Mouse (Mus musculus) hindbrain, embryonic 10.5 days (tissue): ENCODE measurements around the gene Tbc1d22a. TPM values are rescaled to one million over a fixed set of nuclear protein-coding genes. Genes with fewer than 3 reads are reported as not detected.
"Not testable (repeated sequence)": the region's sequence is repeated elsewhere in the genome, so short reads cannot be mapped to it uniquely, and the experiment has no call there.

ENCODE experiments used
- DNase-seq: peaks from one replicate; pipeline ENCODE4 v3.0.0-alpha.2; 2017; ENCODE audit warnings: low spot score
- H3K27ac ChIP-seq: fragments of 300-500 bp; sonication (generic); 2 replicates; pipeline ENCODE4 v1.5.1; 2016; ENCODE audit warnings: mild to moderate bottlenecking, moderate library complexity
- H3K27me3 ChIP-seq: fragments of 300-500 bp; sonication (generic); 2 replicates; pipeline ENCODE4 v1.6.1; 2016; ENCODE audit warnings: mild to moderate bottlenecking; ENCODE audit not compliant: poor library complexity, insufficient read depth, severe bottlenecking
- H3K36me3 ChIP-seq: fragments of 300-500 bp; sonication (generic); 2 replicates; pipeline ENCODE4 v1.6.1; 2016; ENCODE audit warnings: mild to moderate bottlenecking, moderate library complexity
- H3K4me1 ChIP-seq: fragments of 300-500 bp; sonication (generic); replicated peaks from 2 replicates; pipeline ENCODE4 v1.6.1; 2016; ENCODE audit warnings: mild to moderate bottlenecking
- H3K4me3 ChIP-seq: fragments of 300-500 bp; sonication (generic); 2 replicates; pipeline ENCODE4 v1.5.1; 2016; ENCODE audit warnings: mild to moderate bottlenecking, moderate library complexity
- H3K9me3 ChIP-seq: fragments of 300-500 bp; sonication (generic); 2 replicates; pipeline ENCODE4 v1.6.1; 2016; ENCODE audit warnings: mild to moderate bottlenecking, moderate library complexity
- WGBS: fragments of 180-500 bp; shearing (Covaris S2); methylation state at CpG from one replicate; pipeline ENCODE4 v1.1.7; 2016; 5-methylcytosine and 5-hydroxymethylcytosine counted together
- polyA plus RNA-seq: library from polyadenylated mRNA; unstranded; fragments of >200 nt; fragmentation: Nextera tagmentation; extraction: Ambion mirVana; gene quantifications from 2 replicates; pipeline ENCODE4 v1.2.1, GENCODE M21; 2016

Tbc1d22a gene
- polyA plus RNA-seq, 1 experiment from 2014 or later: 13.4 TPM

DNA sequence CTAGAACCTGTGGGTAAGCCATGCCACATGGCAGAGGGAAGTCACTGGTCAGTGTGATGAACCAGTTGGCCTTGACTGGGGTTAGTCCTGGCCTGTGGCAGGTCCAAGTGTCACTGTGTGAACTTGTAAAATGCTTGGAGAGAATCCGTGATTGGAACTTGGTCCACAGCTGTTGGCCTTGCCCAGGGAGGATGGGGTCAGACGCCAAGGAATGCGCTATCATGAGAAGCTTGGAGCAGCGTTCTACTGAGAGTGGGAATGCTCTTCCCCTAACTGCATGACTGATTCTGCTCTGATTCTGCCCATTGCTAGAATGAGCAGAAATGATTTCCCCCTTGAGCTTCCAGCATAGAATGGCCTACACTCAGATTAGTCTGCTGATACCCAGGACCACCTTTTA is 6.5 kb downstream of the Tbc1d22a start:
- DNase-seq: no peak
- WGBS: 85% methylated on average over 4 of the region's 4 CpGs
- 0 out of 2 replicates have a peak, but pooled peaks cover 3% of the 10 kb centered on the region for H3K36me3 ChIP-seq
- 0 out of 2 replicates have a peak, but pooled peaks cover 13% of the 10 kb centered on the region for H3K4me1 ChIP-seq
- 0 out of 2 replicates have a peak, but pooled peaks cover 4% of the 10 kb centered on the region for H3K9me3 ChIP-seq
- no peak overlapping the region for H3K4me3 ChIP-seq
- no peaks in the 10 kb centered on the region for H3K27me3 ChIP-seq
- no peak overlapping the region for H3K27ac ChIP-seq

DNA sequence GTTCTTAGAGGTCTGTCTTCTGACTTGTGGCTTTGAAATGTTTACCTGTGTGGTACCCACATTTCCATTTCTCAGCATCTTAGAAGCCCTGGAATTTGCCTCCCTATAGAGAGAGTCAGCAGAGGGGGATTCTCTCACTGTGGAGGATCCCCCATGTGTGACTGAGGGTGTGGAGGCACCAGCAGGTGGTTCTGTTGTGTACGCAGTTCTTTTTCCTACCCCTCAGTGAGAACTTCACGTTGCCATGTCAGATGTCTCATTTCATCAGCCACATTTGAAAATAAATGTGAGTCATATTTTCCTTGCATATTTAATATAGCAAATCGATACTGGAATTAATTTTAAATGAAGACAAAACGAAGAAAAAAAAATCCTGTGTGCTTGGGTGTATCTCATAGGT is 7.1 kb downstream of the Tbc1d22a start:
- no peak for DNase-seq
- no peaks in the 10 kb centered on the region for H3K27me3 ChIP-seq
- no peak overlapping the region for H3K27ac ChIP-seq
- 0 out of 2 replicates have a peak, but pooled peaks cover 13% of the 10 kb centered on the region for H3K4me1 ChIP-seq
- 77% methylated on average over 4 of the region's 4 CpGs for WGBS
- H3K9me3 ChIP-seq: 0 out of 2 replicates have a peak, but pooled peaks cover 4% of the 10 kb centered on the region
- no peak overlapping the region for H3K4me3 ChIP-seq
- 0 out of 2 replicates have a peak, but pooled peaks cover 3% of the 10 kb centered on the region for H3K36me3 ChIP-seq

DNA sequence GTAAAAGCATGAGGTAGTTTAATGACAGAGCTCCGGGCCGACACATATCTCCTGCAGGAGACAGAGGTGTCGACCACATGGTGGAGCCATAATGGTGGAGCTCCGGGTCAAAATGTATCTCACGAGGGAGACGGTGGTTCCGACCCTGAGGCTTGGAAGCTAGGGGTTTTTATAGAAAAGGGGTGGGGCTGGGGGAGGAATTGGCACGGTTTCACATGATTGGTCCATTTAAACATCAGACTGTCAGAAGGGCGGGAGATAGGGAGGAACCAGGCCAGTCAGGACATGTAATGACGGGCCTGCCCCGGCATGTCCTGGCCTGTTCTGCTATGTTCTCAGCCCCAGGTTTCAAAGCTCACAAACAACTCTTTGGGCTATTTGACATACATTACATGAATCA is 7.6 kb downstream of the Tbc1d22a start:
- not testable (repeated sequence) for H3K27ac ChIP-seq, H3K9me3 ChIP-seq, H3K4me3 ChIP-seq, H3K27me3 ChIP-seq, H3K36me3 ChIP-seq, DNase-seq
- H3K4me1 ChIP-seq: 0 out of 2 replicates have a peak, but pooled peaks cover 13% of the 10 kb centered on the region
- 88% methylated on average over 11 of the region's 11 CpGs for WGBS

DNA sequence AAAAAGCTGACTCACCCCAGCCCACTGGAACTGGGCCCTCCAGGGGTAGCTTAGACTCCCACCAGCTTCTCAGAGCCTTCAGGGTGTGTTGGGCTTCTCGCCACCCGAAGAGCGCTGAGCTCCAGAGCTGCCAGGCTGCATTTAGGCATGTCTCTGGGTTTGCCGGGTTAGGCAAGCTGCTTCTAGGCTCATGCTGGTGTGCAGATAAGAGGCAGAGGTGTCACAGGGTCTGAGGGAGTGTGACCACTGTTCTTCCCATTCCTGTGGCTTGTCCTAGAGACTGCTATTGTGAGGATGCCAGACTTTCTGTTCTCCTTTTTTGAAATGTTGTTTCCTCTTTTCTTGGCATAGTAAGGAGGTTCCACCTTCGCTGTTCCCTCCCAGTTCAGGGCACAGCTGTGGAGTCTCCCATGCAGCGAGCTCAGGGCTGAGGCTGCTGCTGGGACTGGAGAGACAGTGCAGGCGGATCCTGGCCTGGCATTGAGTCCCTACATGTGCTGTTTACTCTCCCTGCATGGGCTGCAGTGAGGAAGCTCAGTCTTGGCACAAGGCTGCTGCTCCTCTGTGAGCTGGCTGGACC is 10.8 kb downstream of the Tbc1d22a start:
- DNase-seq: no peak
- 88% methylated on average over 7 of the region's 7 CpGs for WGBS
- H3K4me3 ChIP-seq: no peak overlapping the region
- H3K27me3 ChIP-seq: no peaks in the 10 kb centered on the region
- 0 out of 2 replicates have a peak, but pooled peaks cover 4% of the 10 kb centered on the region for H3K9me3 ChIP-seq
- 0 out of 2 replicates have a peak, but pooled peaks cover 3% of the 10 kb centered on the region for H3K36me3 ChIP-seq
- 0 out of 2 replicates have a peak, but pooled peaks cover 6% of the 10 kb centered on the region for H3K4me1 ChIP-seq
- no peak overlapping the region for H3K27ac ChIP-seq

DNA sequence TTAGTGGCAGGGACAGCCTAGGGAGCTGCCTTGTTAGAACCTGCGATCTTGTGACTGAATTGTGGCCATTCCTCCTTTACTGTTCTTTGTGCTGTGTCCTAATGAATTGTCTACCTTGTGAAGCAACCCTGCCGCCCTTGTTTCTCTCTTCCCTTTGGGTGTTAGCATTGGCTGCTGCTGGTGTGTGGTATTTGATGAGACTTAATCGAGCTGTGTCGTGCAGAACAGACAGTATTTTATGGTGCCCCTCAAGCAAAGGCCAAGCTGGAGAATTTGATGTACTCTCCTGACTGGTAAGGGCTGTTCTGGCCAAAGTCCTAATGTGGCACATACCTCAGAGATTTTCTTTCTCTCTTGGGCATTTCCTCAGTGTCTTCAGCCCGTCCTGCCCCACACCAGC is 12.0 kb downstream of the Tbc1d22a start:
- H3K9me3 ChIP-seq: 0 out of 2 replicates have a peak, but pooled peaks cover 4% of the 10 kb centered on the region
- H3K27me3 ChIP-seq: no peaks in the 10 kb centered on the region
- H3K36me3 ChIP-seq: 0 out of 2 replicates have a peak, but pooled peaks cover 3% of the 10 kb centered on the region
- no peak overlapping the region for H3K4me3 ChIP-seq
- no peaks in the 10 kb centered on the region for H3K4me1 ChIP-seq
- no peak for DNase-seq
- 90% methylated on average over 5 of the region's 5 CpGs for WGBS
- no peak overlapping the region for H3K27ac ChIP-seq

DNA sequence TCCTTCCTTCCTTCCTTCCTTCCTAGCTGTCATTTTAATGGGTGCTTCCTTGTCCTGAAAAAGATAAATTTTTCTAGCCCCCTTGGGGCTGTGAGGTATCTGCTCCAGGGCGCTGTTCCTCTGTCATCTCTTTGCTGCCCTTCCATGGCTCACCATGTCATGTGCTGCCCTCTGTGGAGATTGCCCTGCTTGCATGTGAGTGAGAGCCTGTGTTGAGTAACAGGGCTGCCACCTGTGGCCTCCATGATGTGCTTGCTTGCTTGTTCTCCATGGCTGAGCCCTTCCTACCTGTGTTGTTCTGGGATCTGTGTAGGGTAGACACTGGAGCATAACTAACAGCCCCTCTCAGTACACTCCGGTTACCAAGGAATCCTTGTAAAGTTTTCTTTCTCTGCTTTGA is 12.7 kb downstream of the Tbc1d22a start:
- WGBS: 82% methylated on average over 2 of the region's 2 CpGs

DNA sequence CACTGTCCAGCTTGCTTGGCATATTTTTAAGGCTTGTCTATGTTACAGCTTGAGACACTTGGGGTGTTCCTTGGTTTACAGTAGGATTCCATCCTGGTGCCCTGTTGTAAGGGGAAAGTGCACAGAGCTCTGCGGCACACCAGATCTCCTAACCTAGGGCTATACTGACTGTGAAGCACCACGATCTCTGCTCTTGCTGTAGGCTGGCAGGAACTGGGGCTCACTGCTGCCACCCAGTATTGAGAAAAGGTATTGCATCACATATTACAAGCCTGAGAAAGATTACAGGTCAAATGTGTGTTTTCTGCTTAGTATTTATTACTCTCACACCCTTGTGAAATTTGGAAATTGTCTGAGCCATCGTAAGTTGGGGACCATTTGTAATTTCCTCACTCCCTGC is 13.9 kb downstream of the Tbc1d22a start:
- Histone ChIP-seq H3K9me3 (0 out of 2 replicates have a peak, but pooled peaks cover 4% of the 10 kb centered on the region), H3K4me1 (0 out of 2 replicates have a peak, but pooled peaks cover 3% of the 10 kb centered on the region), H3K27me3 (no peaks in the 10 kb centered on the region), H3K27ac (no peak overlapping the region), H3K4me3 (no peak overlapping the region), H3K36me3 (0 out of 2 replicates have a peak, but pooled peaks cover 3% of the 10 kb centered on the region)
- peak; percentile 30 for DNase-seq
- 56% methylated on average over 3 of the region's 3 CpGs for WGBS

More for the DNA sequence above, 12.7 kb downstream of the Tbc1d22a start:
- Histone ChIP-seq H3K4me1 (0 out of 2 replicates have a peak, but pooled peaks cover under 1% of the 10 kb centered on the region), H3K4me3 (no peak overlapping the region), H3K9me3 (0 out of 2 replicates have a peak, but pooled peaks cover 4% of the 10 kb centered on the region), H3K36me3 (0 out of 2 replicates have a peak, but pooled peaks cover 3% of the 10 kb centered on the region), H3K27me3 (no peaks in the 10 kb centered on the region), H3K27ac (no peak overlapping the region)
- no peak for DNase-seq

DNA sequence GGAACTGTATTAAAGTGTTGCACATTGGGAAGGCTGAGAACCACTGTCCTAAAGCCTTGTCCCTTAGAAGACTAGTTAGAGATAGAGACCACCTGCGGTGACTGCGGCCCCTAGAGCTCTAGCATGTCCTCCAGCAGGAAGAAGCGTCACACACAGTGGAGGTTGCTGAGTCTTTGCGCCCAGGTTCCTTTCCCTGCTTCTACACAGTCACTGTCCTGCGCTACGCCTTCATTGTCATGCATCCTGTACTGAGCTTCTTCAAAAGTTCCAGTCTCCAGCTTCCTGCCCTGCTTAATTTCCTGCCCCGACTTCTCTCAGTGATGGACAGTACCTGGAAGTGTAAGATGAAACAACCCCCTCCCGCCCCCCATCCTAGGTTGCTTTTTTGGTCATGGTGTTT is 14.8 kb downstream of the Tbc1d22a start:
- no peak overlapping the region for H3K27ac ChIP-seq
- no peak overlapping the region for H3K4me3 ChIP-seq
- 86% methylated on average over 8 of the region's 8 CpGs for WGBS
- 0 out of 2 replicates have a peak, but pooled peaks cover 3% of the 10 kb centered on the region for H3K36me3 ChIP-seq
- no peaks in the 10 kb centered on the region for H3K27me3 ChIP-seq
- H3K9me3 ChIP-seq: no peaks in the 10 kb centered on the region
- no peak for DNase-seq
- H3K4me1 ChIP-seq: 0 out of 2 replicates have a peak, but pooled peaks cover 3% of the 10 kb centered on the region

DNA sequence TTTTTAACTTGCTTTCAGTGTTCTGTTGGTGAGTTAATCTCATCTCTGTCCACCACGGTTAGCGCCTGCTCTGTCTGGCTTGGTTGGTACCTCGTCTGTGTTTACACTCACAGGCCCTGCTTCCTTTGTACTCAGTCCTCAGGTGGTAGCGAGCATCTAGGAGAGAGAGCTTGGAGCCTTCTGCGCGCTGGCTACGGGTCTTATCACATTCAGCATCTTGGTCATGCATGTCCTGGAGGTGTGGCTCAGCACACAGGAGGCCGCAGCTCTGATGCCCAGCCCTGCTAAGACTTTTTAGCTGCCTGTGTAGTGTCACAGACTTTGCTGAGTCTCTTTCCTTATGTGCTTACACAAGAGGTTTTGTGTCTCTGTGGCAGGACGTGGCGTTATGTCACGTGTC is 15.4 kb downstream of the Tbc1d22a start:
- H3K27ac ChIP-seq: no peak overlapping the region
- DNase-seq: no peak
- H3K9me3 ChIP-seq: no peaks in the 10 kb centered on the region
- H3K4me1 ChIP-seq: 0 out of 2 replicates have a peak, but pooled peaks cover 3% of the 10 kb centered on the region
- no peak overlapping the region for H3K4me3 ChIP-seq
- no peaks in the 10 kb centered on the region for H3K36me3 ChIP-seq
- 82% methylated on average over 11 of the region's 11 CpGs for WGBS
- no peaks in the 10 kb centered on the region for H3K27me3 ChIP-seq

DNA sequence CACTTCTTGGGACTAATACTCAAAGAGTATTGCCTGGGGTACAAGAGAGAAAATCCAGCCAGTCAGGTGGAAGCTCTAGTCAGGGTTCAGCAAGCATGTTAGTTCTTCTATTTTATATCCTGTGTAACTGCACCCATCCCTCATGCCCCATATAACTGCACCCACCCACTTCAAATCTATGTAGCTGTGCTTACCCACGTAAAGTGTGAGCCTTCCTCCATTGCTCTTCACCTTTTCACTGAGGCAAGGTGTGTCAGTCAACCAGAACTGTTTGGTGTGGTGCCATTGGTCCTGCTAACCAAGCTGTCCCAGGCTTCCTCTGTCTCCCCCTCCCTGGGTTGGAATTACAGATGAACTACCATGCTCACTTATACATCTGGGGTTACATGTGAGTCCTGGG is 16.9 kb downstream of the Tbc1d22a start:
- H3K4me3 ChIP-seq: no peak overlapping the region
- H3K9me3 ChIP-seq: no peaks in the 10 kb centered on the region
- H3K36me3 ChIP-seq: peaks cover 6% of the 10 kb centered on the region
- H3K4me1 ChIP-seq: 0 out of 2 replicates have a peak, but pooled peaks cover 3% of the 10 kb centered on the region
- H3K27ac ChIP-seq: no peak overlapping the region
- WGBS: 94% methylated on average over 1 of the region's 1 CpGs
- no peaks in the 10 kb centered on the region for H3K27me3 ChIP-seq
- no peak for DNase-seq

DNA sequence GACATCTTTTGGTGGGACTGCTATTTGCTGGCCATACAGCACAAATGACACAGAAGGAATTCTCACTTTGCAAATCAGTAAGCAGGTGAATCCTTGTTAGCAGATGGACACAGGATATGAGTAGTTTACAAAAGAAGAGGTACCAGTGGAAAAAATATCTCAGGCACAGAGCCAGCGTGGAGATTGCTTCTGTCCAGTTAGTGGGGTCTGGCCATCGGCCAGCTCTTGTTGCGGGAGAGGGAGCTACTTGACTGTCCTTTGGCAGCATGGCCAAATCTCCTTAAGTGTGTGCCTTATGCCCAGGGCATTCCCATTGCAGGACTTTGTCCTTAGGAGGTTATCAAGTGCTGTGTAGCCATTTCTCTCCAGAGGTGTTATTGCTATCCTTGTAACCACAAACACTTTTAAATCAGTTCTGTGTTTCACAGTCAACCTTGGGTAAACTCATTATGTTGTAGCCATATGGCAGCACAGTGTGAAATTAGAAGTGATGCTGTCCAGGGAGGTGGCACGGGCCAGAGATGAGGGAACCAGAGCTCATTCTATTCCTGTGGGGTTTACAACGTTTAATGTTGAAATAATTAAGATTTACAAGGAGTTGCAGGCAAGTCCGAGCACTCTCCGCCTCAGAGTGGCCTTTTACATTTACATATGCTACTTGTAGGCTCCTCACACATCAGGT is 17.7 kb downstream of the Tbc1d22a start:
- Histone ChIP-seq H3K27me3 (no peaks in the 10 kb centered on the region), H3K4me3 (no peak overlapping the region), H3K4me1 (0 out of 2 replicates have a peak, but pooled peaks cover 3% of the 10 kb centered on the region), H3K27ac (no peak overlapping the region), H3K9me3 (no peaks in the 10 kb centered on the region), H3K36me3 (peaks cover 6% of the 10 kb centered on the region)
- 82% methylated on average over 7 of the region's 7 CpGs for WGBS
- no peak for DNase-seq

DNA sequence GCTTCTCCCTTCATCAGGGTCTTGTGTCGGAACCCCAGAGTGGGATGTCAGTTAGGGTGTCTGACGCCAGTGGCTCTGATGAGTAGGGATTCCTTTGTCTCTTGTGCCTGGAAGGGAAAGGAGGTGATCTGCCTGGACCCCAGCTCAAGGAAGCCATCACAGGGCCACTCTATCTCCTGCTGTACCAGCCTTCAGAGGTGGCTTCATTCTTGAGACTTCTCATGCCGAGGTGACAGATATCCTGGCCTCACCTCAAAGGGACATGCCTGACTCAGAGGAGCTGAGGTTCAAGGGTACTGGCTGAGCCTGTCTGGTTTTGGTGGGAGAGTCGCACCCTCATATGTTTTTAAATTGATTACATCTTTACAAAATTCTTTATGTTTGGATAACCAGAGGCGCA is 19.7 kb downstream of the Tbc1d22a start:
- no peak for DNase-seq
- H3K9me3 ChIP-seq: no peaks in the 10 kb centered on the region
- whole genome bisulfite sequencing: 87% methylated on average over 5 of the region's 5 CpGs
- H3K27ac ChIP-seq: no peak overlapping the region
- no peak overlapping the region for H3K4me3 ChIP-seq
- peaks cover 6% of the 10 kb centered on the region for H3K36me3 ChIP-seq
- 0 out of 2 replicates have a peak, but pooled peaks cover 3% of the 10 kb centered on the region for H3K4me1 ChIP-seq
- no peaks in the 10 kb centered on the region for H3K27me3 ChIP-seq
